Mouse (Mus musculus) c-Kit-positive CD71-positive TER-119-positive erythroid progenitor cells, embryonic 14.5 days (primary cell): ENCODE data around the gene Slc25a34.
A peak's percentile ranks its signal among the peaks of the same experiment; 100 is the strongest.

ENCODE experiments used
- DNase-seq: peaks from one replicate; pipeline ENCODE4 v3.0.0-alpha.2; 2013; ENCODE audit warnings: low spot score

Slc25a34 gene

DNA sequence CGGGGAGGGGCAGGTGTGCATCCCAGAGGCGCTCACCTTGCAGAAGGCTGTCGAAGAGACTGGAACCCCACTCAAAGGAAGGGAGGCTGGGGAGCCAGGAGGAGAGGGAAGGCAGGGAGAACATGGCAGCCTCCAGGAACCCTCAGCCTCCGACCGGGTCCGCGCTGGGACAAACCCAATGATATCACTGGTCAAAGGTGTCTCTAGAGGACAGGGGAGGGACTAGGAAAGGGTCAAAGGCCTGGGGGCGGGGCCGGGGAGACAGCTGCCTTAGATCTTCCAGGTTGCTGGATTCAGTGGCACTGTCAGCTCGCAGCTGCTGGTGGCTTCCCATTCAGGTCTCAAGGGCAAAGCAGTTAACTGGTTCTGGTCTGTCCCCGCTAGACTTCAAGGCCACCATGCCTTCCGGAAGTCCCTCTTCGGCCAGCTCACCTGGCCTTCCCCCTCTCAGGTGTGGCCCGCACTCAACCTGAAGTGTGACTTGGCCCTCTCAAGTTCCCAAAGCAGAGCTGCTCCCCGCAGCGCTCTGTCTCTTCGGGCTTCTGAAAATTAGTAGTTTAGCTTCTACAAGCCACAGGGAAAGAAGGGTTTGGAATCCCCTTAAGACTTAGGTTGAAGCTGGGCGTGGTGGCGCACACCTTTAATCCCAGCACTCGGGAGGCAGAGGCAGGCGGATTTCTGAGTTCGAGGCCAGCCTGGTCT is 5.6 kb downstream of the Slc25a34 start:
- peak; percentile 18 for DNase-seq

DNA sequence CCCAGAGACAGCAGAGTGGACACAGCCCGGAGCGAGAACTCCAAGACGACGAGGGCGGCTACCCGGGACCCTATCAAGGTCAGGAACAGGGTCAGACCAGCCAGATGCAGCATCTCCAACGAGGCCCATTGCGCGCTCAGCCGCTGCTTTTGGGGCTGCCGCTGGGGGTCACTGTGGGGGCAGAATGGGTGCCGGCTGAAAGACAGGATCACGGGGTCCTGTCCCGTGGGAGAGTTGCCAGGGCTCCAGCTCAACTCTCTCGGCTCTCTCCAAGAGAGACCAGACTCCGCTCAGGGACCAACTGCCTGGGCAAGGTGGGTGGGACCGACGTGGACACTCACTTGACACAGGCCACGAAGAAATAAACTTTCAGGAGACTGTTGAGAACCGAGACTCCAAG is 6.3 kb downstream of the Slc25a34 start:
- DNase-seq, result peak; percentile 19

DNA sequence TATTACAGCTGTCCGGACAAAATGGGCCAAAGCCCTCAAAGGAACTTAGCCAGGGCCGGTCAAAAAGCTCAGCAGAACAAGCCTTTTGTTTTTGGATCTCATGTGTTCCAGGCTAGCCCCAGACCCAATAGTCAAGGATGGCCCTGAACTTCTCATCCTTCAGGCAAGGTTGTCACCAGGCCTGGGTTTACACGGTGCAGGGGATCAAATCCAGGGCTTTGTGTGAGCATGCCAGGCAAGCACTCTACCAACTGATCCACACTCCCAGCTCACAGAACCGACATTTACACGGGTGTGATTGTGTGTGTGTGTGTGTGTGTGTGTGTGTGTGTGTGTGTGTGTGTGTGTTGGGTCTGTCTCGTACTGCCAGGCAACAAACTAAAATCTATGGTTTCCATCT is 6.8 kb downstream of the Slc25a34 start:
- DNase-seq, result no peak

DNA sequence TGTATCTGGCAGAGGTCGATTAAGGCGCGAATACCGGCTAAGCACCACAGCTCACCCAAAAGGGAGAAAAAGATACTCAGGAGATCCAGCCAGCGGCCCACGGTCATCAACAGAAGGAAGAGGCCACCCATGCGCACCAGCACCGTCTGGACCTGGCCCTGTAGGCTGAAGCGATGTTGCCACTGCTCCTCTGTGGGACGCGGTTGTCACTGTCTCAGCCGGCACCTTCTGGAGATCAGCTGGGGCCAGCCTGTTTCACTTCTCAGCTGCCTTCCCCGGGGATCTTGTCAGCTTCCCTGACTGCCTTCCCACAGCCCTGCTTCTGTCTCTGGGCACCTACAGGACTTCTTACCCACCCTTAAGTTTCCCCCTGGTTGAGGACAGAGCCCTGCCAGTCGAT is 8.7 kb downstream of the Slc25a34 start:
- no peak for DNase-seq

DNA sequence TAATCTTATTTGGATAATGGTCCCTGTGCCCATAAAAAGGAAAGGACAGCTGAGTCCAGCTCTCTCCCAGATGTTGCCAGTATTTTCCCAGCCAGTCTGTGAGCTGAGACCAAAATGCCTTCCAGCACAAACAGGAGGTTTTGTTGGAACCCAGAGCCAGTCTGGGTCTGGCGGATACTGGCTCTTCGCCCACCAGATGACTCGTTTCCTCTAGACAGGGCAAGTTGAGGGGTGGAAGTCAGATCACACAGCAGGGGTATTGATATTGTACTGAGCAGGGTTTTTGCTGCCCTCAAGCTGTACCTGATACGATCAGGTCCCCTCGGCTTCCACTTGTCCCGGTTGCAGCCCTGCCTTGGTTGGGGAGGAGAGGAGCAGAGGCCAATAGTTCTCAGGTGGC is 14.1 kb downstream of the Slc25a34 start:
- DNase-seq, result no peak

DNA sequence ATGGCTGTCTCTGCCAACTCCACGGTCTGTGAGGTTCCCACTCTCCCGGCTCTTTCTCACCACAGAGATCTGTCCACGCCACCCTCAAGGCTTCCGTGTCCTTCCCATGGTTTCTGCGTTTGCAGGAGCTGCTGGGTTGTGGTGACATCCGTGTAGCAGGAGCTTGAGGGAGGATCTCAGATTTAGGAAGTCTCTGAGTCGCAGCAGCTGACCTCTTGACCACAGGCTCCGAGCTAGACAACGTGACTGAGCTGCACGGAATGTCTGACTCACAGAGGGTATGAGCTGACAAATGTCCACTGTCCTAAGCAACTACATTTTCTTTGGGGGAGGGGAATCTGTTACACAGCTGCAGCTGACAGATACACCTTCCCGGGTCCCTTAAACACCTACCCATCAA is 17.8 kb downstream of the Slc25a34 start, which contains the start of gene Fblim1:
Fblim1 (minus strand) TSS at position 236 of the 400 bp plus-strand sequence.
- DNase-seq, result no peak

DNA sequence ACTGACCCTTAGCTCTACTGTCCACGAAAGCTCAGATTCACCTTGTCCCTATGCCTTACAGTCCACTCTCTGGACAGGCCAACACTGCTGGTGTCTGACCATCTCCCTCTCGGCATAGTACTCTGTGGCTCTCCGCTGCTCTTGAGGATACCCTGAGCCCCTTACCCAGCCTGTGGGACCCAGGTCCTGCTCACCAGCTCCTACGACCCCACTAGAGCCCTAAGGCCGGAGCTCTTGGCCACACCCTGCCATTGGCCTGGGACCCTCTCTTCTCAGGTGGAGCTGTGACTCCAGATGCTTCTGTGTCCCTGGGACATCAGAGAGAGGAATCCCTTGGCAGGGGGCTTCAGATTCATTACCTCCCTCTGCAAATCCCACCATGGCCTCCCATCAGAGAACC is 18.2 kb downstream of the Slc25a34 start:
- no peak for DNase-seq

DNA sequence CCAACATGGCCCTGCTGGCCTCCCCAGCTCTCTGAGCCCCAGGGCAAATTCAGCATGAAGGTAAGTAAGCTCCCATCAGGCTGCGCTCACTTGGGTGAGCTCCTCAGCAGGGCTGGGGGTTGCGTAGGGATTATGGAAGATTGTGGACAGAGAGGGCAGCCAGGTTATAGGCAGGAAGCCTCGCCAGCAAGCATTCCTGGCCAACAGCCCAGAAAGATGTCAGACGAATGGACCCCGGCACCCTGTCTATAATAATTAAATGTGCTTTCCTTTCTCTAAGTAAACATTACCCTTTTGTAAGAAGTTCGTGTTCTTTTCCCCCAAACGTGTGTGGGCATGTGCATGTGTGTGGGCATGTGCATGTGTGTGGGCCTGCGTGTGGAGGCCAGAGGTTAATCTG is 19.1 kb downstream of the Slc25a34 start:
- no peak for DNase-seq

DNA sequence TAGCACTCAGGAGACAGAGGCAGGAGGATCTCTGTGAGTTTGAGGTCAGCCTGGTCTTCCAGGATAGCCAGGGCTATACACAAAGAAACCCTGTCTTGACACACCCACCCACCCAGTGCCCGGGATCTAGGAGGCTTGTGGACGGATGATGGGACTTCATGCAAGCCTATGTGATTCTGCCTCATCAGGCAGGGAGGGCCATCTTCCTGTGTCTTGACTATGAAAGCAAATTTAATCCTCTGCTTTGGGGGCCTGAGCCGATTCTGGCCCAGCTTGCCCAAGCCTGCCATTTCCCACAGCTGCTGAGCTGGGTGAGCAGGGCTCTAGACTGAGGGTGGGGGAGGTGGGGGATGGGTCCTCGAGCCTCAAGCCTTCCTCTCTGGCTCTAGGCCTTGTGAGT is 19.7 kb downstream of the Slc25a34 start:
- DNase-seq, result no peak

DNA sequence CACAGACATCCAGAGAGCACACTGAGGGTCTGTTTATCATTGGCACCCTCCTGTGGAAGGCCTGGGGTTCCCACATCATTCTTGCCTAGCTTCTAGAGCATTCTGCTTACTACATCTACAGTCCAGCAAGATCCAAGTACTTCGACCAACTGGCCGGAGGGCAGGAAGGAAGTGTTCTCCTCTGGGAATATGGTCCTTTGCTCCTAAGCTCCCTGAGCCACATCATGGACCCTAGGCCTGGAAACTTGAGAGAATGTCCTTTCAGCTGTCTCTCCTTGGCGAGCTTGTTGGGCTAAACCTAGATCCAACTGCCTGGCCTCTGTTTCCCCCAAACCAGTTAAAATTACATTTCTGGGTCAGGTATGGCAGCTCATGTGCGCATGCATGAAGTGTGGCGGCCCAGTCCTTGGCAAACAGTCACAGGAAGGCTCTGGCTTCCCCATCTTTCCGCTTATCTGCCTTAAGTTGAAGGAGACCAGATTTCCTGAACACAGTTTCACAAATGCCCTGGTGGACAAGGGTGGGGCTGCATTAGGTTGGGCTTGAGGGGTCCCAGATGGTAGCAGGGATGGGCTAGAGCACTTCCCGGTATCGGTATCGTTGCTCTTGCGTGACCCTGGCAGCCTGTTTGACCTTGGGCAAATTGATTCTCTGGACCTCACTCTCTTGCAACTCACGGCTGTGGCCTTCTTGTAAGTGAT is 20.9 kb downstream of the Slc25a34 start:
- DNase-seq, result no peak

DNA sequence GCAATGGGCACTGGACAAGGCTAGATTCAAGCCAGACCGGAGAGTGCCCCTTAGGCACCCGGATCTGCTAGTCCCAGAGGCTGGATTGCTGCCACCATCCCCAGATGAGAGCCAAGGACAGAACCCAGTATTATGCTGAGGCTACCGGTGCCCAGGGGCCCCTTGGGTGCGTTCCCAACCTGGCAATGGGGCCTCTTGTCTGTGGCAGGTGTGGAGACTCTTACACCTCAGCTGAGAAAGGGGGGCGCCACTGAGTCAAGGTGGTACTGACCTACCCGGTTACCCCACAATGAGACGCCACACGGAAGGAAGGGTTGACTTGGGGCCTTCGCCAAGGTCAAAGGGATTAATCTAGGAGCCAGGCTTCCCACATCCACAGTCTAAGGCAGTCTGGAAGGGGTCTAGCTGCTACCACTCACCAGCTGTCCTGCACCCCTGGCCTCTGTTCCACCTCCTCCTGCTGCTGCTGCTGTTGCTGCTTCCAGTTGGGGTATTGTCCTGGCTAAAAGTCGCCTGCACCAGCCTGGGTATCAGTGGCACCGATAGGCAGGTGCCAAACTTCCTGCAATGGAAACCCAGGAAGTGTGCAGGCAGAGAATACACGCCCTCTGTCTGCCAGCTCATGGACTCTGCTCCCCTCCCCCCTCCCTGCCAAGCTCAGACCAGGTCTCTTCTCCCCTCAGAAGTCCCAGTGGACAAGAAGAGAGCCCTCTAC is 22.3 kb downstream of the Slc25a34 start:
- no peak for DNase-seq

DNA sequence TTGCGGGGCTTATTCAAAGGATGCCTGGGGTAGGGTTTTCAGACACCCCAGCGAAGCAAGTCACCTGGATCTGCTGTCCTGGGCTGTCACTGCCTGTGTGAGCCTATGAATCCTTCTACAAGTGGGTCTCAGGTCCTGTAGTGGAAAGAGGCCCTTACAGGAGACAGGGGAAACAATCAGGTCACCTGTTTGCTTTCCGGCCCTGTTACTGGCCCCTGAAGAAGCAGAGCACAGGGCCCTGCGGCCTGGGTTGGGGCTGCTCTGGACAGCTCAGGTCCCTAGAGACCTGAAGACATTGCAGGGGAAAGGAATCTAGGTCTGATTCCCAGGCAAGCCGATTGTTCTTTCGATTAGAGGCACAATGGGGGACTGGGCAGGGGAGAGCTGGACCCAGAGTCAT is 23.3 kb downstream of the Slc25a34 start:
- DNase-seq, result no peak

DNA sequence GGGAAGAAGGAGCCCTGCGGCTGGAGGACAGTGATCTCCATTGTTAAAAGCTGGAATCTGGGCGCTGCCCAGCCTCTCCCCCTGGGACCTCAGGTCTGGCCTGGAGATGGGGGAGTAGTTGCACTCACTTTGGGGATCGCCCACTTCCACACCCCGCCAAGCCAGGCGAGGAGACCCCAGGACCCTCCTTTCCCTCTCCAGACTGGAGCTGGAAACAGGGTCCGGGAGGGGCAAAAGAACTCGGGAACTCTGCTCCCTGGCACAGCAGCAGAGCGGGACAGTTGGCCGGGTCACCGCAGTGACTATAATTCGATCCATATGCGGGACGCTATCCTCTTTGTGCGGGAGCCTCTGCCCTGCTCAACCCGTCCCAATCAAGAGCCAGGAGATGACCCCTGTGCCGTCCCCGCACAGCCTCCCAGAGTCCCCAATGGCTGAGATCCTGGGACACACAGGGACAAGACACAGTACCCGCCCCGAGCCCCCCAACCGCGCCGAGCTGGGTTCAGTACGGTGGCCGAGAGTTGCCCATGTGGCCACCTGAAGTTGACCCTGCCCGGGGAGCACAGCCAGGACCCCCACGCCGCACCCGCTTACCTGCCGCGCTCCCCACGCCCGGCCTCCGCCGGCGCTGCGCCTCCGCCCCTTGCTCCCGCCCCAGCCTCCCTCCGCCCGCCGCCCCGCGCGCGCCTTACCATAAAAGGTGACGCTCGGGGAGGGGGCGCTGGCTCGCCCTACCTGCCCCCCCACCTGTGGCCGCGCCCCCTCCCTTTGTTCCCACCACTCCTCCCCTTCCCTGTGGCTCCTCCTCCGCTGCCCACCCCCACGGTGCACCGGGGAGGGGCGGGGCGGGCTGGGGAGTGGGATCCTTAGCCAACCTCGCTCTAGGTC is 24.1 kb downstream of the Slc25a34 start:
- DNase-seq, result no peak

DNA sequence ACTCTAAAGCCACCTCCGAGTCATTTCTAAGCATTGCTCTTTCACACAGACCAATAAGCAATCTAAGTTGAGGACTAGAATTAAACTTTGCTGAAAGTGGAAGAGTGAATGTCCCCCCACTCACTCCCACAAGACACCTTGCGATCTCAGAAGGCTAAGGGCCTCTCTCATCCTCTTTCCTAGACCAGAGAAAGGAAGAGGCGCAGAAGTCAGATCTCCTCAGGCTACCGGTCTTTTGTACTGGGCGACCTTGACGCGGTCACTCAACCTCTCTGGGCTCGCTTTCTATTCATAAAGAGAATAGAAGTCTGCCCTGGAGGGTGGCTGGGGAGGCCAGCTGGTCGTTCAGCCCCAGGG is 24.7 kb downstream of the Slc25a34 start:
- no peak for DNase-seq

DNA sequence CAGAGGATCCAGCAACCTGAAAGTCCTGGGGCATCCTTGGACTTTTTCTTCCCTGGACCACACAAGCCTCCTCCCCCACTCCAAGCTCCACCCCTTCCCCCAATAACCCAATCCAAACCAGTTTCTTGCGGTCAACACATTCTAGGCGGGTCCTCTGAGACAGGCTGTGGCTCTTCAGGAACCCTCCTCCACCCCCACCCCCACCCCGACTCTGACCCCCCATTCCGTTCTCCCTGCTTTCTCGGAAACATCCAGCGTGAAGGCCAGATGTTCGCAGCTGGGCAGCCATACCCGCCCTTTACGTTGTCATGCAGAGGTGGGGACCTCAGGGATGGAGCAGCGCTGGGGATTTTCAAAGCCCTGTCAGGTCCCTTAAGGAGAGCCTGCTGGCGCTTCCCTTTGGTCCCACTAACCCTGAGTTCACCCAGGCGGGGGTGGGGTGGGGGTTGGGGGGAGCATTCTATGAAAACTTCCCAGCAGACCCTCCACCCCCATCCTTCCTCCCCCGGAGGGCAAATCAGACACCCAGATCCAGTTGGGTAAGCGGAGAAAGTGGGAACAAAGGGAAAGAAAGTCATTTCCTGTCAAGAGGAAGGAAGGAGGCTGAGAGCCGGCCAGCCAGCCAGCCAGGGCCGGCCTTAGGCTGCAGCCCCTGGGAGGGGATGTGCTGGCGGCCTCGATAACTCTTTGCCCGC is 25.3 kb downstream of the Slc25a34 start:
- no peak for DNase-seq

DNA sequence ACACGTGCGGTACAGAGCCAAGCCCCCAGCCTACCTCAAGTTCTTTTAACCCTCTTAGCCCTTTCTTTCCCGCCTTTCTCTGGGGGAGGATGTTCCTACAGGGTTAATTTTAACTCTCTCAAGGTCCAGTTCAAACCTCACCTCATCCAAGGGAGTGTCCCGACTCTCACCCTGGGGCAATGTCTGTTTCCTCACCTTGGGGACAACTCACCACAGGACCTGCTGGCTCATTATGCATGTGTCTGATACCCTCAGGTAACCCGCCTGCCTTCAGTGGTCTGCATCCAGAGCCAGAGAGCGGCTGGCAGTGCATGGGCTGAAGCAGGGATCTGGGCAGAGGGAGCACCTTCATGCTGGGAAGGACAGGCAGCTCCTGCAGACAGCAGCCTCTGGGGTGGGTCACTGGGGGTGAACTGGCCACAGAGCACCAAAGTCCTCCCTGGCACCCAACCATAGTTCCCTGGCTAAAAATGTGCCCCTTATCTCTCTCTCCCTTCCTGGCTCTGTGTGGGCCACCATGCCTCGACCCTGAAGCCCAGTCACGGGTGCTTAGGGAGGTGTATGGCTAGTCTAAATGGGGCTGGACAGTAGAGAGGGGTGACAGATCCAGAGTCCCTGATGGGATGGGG is 26.8 kb downstream of the Slc25a34 start:
- no peak for DNase-seq

DNA sequence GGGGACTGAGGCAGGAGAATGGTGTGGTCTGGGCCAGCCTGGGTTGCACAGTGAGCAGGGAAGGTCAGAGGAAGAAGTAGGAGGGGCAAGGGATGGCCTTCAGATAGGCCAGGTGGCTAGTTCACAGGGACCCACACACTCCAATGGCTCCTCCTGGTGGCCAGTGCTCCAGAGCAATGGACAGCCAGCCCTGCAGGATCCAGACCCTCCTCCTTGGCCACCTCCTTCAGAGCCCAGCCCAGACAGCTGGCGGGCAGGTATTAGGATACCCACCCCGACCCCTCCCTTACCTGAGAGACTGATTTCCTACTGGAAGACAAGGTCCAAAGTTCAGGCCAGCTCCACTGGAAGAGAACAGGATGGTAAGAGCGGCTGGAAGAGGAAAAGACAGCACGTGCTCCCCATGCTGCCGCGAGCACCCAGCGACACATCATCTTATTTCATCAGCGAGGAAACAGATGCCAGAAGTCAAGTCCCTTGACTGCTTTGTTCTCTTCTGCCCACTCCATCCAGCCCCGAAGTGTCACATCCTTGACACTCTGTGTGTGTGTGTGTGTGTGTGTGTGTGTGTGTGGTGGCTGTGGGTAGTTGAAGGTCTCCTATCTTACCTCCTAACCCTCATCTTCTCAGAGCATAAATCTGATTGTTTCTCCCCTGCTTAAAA is 27.9 kb downstream of the Slc25a34 start:
- DNase-seq, result no peak

DNA sequence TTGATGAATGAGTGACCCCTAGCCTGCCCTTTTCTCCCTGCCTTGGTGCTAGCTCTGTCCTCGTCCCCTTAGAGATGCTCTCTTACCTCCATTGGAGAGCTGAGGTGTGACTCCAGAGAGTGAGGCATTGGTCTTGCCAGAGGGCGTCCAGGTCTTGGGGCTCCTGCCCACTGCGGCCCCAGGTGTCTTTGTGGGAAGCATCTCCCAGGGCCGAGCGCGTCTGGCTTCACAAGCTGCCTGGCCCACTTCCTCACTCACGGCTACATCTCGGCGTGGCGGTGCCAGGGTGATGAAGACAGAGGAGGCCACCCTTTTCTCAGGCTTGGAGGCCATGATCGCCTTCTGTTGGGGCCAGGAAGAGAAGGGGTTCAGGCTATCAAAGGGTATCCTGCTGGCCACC is 28.5 kb downstream of the Slc25a34 start:
- no peak for DNase-seq

DNA sequence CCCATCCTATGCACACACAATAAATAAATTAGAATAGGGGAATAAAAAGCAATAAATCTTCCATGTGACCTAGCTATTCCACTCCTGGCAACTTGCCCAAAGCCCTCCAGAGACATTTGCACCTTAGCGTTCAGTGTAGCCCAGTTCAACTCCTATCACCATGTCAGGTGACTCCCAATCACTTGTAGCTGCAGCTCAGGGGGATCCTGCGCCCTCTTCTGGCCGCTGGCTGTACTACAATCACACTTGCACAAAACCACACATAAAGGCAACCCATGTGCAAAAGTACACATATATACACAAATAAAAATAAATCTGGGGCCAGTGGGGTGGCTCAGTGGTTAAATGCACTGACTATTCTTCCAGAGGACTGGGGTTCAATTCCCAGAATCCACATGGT is 32.1 kb downstream of the Slc25a34 start:
- peak; percentile 56 for DNase-seq

DNA sequence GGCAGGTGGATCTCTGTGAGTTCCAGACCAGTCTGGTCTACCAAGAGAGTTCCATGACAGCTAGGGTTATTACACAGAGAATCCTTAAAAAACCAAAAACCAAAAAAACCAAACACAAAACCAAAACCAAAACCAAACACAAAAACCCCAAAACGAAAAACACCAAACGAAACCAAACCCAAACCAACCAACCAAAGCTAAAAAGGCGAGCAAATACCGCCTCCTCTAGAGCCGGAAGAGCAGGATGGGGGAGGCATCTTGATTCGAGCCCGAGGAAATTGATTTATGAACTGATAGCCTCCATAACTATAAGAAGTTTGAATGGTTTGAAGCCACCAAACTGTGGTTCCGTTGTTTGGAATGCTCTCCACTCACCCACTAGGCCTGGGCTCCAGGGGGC is 39.7 kb downstream of the Slc25a34 start:
- DNase-seq, result no peak

DNA sequence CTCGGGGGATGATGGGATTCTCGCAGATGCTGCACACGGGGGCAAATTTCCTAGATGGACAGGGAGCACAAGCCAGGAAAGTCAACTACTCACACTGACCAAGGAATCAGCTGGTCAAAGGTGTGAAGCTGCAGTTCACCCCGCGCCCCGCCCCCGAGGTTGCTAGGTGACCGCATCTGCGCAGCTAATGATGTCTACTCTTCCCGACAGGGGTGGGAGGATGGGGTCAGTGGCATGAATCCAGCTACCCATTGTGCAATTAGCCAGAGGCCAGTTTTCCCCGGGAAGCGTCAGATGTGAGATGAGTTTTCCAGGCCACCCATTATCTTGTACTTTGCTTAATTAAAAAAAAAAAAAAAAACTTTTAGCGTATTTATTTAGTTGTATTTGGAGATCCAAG is 42.6 kb downstream of the Slc25a34 start:
- no peak for DNase-seq
